Mouse (Mus musculus): Measurements from ENCODE around the gene Atp8b4.

DNA sequence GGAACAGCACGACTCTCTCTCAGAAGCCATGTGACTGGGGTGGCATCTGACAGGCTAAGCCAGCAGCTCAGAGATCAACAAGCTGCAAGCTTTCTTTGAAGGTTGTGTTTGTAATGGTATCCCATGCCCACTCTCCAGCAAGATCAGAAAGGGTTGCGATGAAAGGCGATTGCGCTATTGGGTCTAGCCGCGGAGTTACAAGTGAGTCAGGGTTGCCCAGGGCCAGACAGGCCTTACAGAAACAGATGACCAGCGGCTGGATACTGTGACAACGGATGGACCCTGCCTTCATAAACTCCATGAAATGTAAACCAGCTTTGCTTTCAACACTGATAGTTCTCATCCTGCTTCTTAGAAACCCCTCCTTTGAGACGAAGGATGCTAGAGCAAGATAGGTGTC is 66.2 kb downstream of the Atp8b4 start:
- TF ChIP-seq CTCF (IDR thresholded peaks at IDR 0.05; ENCODE audit: extremely low read depth, insufficient read depth, low read length) (no peak), POLR2A (IDR thresholded peaks at IDR 0.05; ENCODE audit: extremely low read depth, insufficient read depth, low read length) (no peak)
